Mouse (Mus musculus) brown adipose tissue, adult 24 weeks (tissue): ENCODE measurements around the gene Iqcf5. TPM values are rescaled to one million over a fixed set of nuclear protein-coding genes. Genes with fewer than 3 reads are reported as not detected.

Experiments used
- H3K27ac ChIP-seq: fragments of 200-500 bp; replicated peaks from 2 replicates; pipeline ENCODE4 v1.5.1; 2012; ENCODE audit warnings: low read depth, mild to moderate bottlenecking, low read length
- H3K4me1 ChIP-seq: fragments of 200-500 bp; 2 replicates; pipeline ENCODE4 v1.6.1; 2012; ENCODE audit warnings: low read length, mixed read lengths; ENCODE audit not compliant: control insufficient read depth, insufficient read depth, insufficient read length
- H3K4me3 ChIP-seq: fragments of 200-500 bp; 2 replicates; pipeline ENCODE4 v1.5.1; 2012; ENCODE audit warnings: low read depth, mild to moderate bottlenecking, low read length, moderate library complexity; ENCODE audit not compliant: insufficient read depth
- polyA plus RNA-seq: library from polyadenylated mRNA; stranded (reverse); fragments of >200 nt; gene quantifications from 2 replicates; pipeline ENCODE4 v1.2.4, GENCODE M21; 2012; ENCODE audit not compliant: missing spikeins, insufficient read depth, insufficient read length

Gene Iqcf5
- polyA plus RNA-seq, 1 experiment, result not detected

GRCm38 (mm10) chr9:106509356-106509755 lies 5.0 kb upstream of the Iqcf5 start:
- no peak overlapping the region for H3K27ac ChIP-seq
- no peak overlapping the region for H3K4me3 ChIP-seq
- no peaks in the 10 kb centered on the region for H3K4me1 ChIP-seq

- Histone ChIP-seq H3K4me3 (no peak overlapping the region), H3K4me1 (no peaks in the 10 kb centered on the region), H3K27ac (no peak overlapping the region)
Measured at GRCm38 (mm10) chr9:106512729-106513450, 1.5 kb upstream of the Iqcf5 start.

GRCm38 (mm10) chr9:106513566-106513965 lies 807 bp upstream of the Iqcf5 start:
- Histone ChIP-seq H3K27ac (no peak overlapping the region), H3K4me3 (no peak overlapping the region), H3K4me1 (no peaks in the 10 kb centered on the region)

- H3K4me3 ChIP-seq, result no peak overlapping the region
- no peak overlapping the region for H3K27ac ChIP-seq
- no peaks in the 10 kb centered on the region for H3K4me1 ChIP-seq
Measured at GRCm38 (mm10) chr9:106519433-106519832, 5.1 kb downstream of the Iqcf5 start.

GRCm38 (mm10) chr9:106519909-106520308 lies 5.5 kb downstream of the Iqcf5 start:
- Histone ChIP-seq H3K4me3 (no peak overlapping the region), H3K27ac (no peak overlapping the region), H3K4me1 (no peaks in the 10 kb centered on the region)

- no peaks in the 10 kb centered on the region for H3K4me1 ChIP-seq
- H3K4me3 ChIP-seq, result no peak overlapping the region
- H3K27ac ChIP-seq, result no peak overlapping the region
Measured at GRCm38 (mm10) chr9:106531833-106532232, 17.5 kb downstream of the Iqcf5 start.

- Histone ChIP-seq H3K27ac (no peak overlapping the region), H3K4me3 (no peak overlapping the region), H3K4me1 (no peaks in the 10 kb centered on the region)
Measured at GRCm38 (mm10) chr9:106534296-106534695, 19.9 kb downstream of the Iqcf5 start.

GRCm38 (mm10) chr9:106534975-106535374 lies 20.6 kb downstream of the Iqcf5 start:
- Histone ChIP-seq H3K27ac (no peak overlapping the region), H3K4me1 (no peaks in the 10 kb centered on the region), H3K4me3 (no peak overlapping the region)

GRCm38 (mm10) chr9:106561531-106561930 lies 47.2 kb downstream of the Iqcf5 start, which contains the start of gene Iqcf3:
Gene Iqcf3, minus strand, starts transcription at chr9:106561631.
- Histone ChIP-seq H3K4me1 (no peaks in the 10 kb centered on the region), H3K27ac (no peak within 1 kb of the TSS), H3K4me3 (no peak within 1 kb of the TSS)

- Histone ChIP-seq H3K4me3 (no peak overlapping the region), H3K4me1 (no peaks in the 10 kb centered on the region), H3K27ac (no peak overlapping the region)
Measured at GRCm38 (mm10) chr9:106562291-106562690, 47.9 kb downstream of the Iqcf5 start.

GRCm38 (mm10) chr9:106564025-106564424 lies 49.7 kb downstream of the Iqcf5 start:
- H3K4me1 ChIP-seq, result no peaks in the 10 kb centered on the region
- no peak overlapping the region for H3K4me3 ChIP-seq
- no peak overlapping the region for H3K27ac ChIP-seq

Other genes with a start within 250 kb of the Iqcf5 start
- gene Poc1a, start 233.5 kb upstream of the Iqcf5 start, polyA plus RNA-seq, result 9.4 and 12.7 TPM in 2 replicates
- 17.5 and 21.8 TPM in 2 replicates for gene Dusp7, start 145.9 kb upstream of the Iqcf5 start, polyA plus RNA-seq
- gene Rpl29, start 85.1 kb upstream of the Iqcf5 start, polyA plus RNA-seq, result 143 and 152 TPM in 2 replicates
- gene Acy1, start 76.3 kb upstream of the Iqcf5 start, polyA plus RNA-seq, result 3.6 and 6.1 TPM in 2 replicates
- gene Abhd14b, start 67.1 kb upstream of the Iqcf5 start, polyA plus RNA-seq, result 21.5 and 26.4 TPM in 2 replicates
- 12.8 and 12.9 TPM in 2 replicates for gene Abhd14a, start 66.9 kb upstream of the Iqcf5 start, polyA plus RNA-seq
- gene Pcbp4, start 61.3 kb upstream of the Iqcf5 start, polyA plus RNA-seq, result 12.8 and 14.5 TPM in 2 replicates
- not detected in 2 replicates for gene Gpr62, start 48.6 kb upstream of the Iqcf5 start, polyA plus RNA-seq
- gene Rrp9, start 38.6 kb upstream of the Iqcf5 start, polyA plus RNA-seq, result 15.1 and 15.9 TPM in 2 replicates
- gene Parp3, start 37.6 kb upstream of the Iqcf5 start, polyA plus RNA-seq, result 45.8 and 46.8 TPM in 2 replicates
- not detected in 2 replicates for gene Iqcf1, start 14.6 kb upstream of the Iqcf5 start, polyA plus RNA-seq
- not detected in 2 replicates for gene Iqcf3, start 47.1 kb downstream of the Iqcf5 start, polyA plus RNA-seq
- not detected in 2 replicates for gene Iqcf4, start 56.4 kb downstream of the Iqcf5 start, polyA plus RNA-seq
- gene Iqcf6, start 112.0 kb downstream of the Iqcf5 start, polyA plus RNA-seq, result not detected in 2 replicates
- not detected in 2 replicates for gene Grm2, start 141.5 kb downstream of the Iqcf5 start, polyA plus RNA-seq
- 61.1 and 85.1 TPM in 2 replicates for gene Tex264, start 171.4 kb downstream of the Iqcf5 start, polyA plus RNA-seq